Mouse (Mus musculus) G1E (cell line): ENCODE measurements around the gene Atp2b2. TPM values are rescaled to one million over a fixed set of nuclear protein-coding genes. Genes with fewer than 3 reads are reported as not detected.
A peak's percentile ranks its signal among the peaks of the same experiment; 100 is the strongest.

ENCODE experiments used
- ATAC-seq: 2 replicates; pipeline ENCODE4 v1.8.0; 2016; ENCODE audit warnings: mild to moderate bottlenecking; ENCODE audit not compliant: insufficient number of reproducible peaks, poor library complexity, low FRiP score, severe bottlenecking; ENCODE audit errors: extremely low read depth
- DNase-seq: peaks from one replicate; pipeline ENCODE4 v3.0.0; 2012; ENCODE audit warnings: low spot score
- H3K27me3 ChIP-seq: 2 replicates; pipeline ENCODE4 v1.6.1; 2012; ENCODE audit warnings: mild to moderate bottlenecking, low read length, inconsistent platforms; ENCODE audit not compliant: insufficient read depth
- H3K36me3 ChIP-seq: replicated peaks from 2 replicates; pipeline ENCODE3; 2012; ENCODE audit warnings: mild to moderate bottlenecking, inconsistent platforms
- H3K4me1 ChIP-seq: 2 replicates; pipeline ENCODE4 v1.6.1; 2012; ENCODE audit warnings: low read depth, low read length, inconsistent platforms, mixed read lengths; ENCODE audit not compliant: insufficient read depth
- H3K4me3 ChIP-seq: 2 replicates; pipeline ENCODE4 v1.5.1; 2012; ENCODE audit warnings: low read depth, mild to moderate bottlenecking, inconsistent platforms, low read length, moderate library complexity, mixed read lengths
- H3K9me3 ChIP-seq: replicated peaks from 2 replicates; pipeline ENCODE4 v1.6.1; 2012; ENCODE audit warnings: inconsistent platforms
- CTCF ChIP-seq: IDR thresholded peaks from 2 replicates; pipeline ENCODE4 v1.5.1; 2012; ENCODE audit warnings: low read depth, low read length, inconsistent platforms, mixed read lengths
- GATA1 ChIP-seq: IDR thresholded peaks from 2 replicates; pipeline ENCODE4 v1.6.1; 2012; ENCODE audit warnings: borderline replicate concordance, low read length, inconsistent platforms, mixed read lengths
- GATA2 ChIP-seq: IDR thresholded peaks from 2 replicates; pipeline ENCODE4 v1.6.1; 2012; ENCODE audit warnings: low read depth, low read length, inconsistent platforms, borderline replicate concordance
- POLR2AphosphoS5 ChIP-seq: IDR thresholded peaks from 2 replicates; pipeline ENCODE4 v1.6.1; 2012; ENCODE audit warnings: low read depth, low read length, inconsistent platforms; ENCODE audit not compliant: insufficient replicate concordance
- TAL1 ChIP-seq: conservative IDR thresholded peaks from 2 replicates; pipeline ENCODE4 v1.6.1; 2012; ENCODE audit warnings: low read depth, low read length, inconsistent platforms, mixed read lengths
- polyA plus RNA-seq: library from polyadenylated mRNA; stranded (reverse); fragments of >175 nt; gene quantifications from 2 replicates; pipeline ENCODE4 v1.2.3, GENCODE M21; 2012
- total RNA-seq, 2 experiments: library from RNA; stranded (forward) in 1 of 2; stranded (reverse) in 1 of 2; fragments of 200-1000 nt in 1 of 2; fragments of >200 nt in 1 of 2; fragmentation: Nextera tagmentation in 1 of 2; gene quantifications; 2 replicates each; pipeline ENCODE4 v1.2.3; 2014 to 2017

Gene Atp2b2
- total and polyA plus RNA-seq, 3 experiments: 0.22 TPM; not detected in 2

GRCm38 (mm10) chr6:113743111-113743510 lies 299.3 kb downstream of the Atp2b2 start:
- H3K4me3 ChIP-seq: no peak overlapping the region
- H3K27me3 ChIP-seq: peaks cover 5% of the 10 kb centered on the region
- H3K4me1 ChIP-seq: peaks cover 24% of the 10 kb centered on the region
- no peak for DNase-seq
- peaks cover 11% of the 10 kb centered on the region for H3K36me3 ChIP-seq
- ATAC-seq: no peak
- TF ChIP-seq TAL1 (no peak), CTCF (no peak), POLR2AphosphoS5 (no peak), GATA2 (no peak), GATA1 (no peak)
- no peaks in the 10 kb centered on the region for H3K9me3 ChIP-seq

GRCm38 (mm10) chr6:113742321-113742720 lies 300.1 kb downstream of the Atp2b2 start:
- H3K4me3 ChIP-seq: no peak overlapping the region
- peaks cover 19% of the 10 kb centered on the region for H3K36me3 ChIP-seq
- DNase-seq: no peak
- H3K4me1 ChIP-seq: peaks cover 24% of the 10 kb centered on the region
- no peak for ATAC-seq
- TF ChIP-seq CTCF: no peak
- no peak for TF ChIP-seq GATA2
- no peak for TF ChIP-seq POLR2AphosphoS5
- no peak for TF ChIP-seq TAL1
- TF ChIP-seq GATA1: no peak
- no peaks in the 10 kb centered on the region for H3K9me3 ChIP-seq
- H3K27me3 ChIP-seq: peaks cover 4% of the 10 kb centered on the region

GRCm38 (mm10) chr6:113741425-113741824 lies 301.0 kb downstream of the Atp2b2 start:
- Histone ChIP-seq H3K27me3 (peaks cover 2% of the 10 kb centered on the region), H3K9me3 (no peaks in the 10 kb centered on the region), H3K4me3 (no peak overlapping the region), H3K4me1 (peaks cover 26% of the 10 kb centered on the region), H3K36me3 (peaks cover 27% of the 10 kb centered on the region)
- TF ChIP-seq POLR2AphosphoS5: no peak
- no peak for TF ChIP-seq GATA2
- no peak for TF ChIP-seq CTCF
- no peak for TF ChIP-seq GATA1
- TF ChIP-seq TAL1: no peak
- no peak for DNase-seq
- ATAC-seq: no peak

- Histone ChIP-seq H3K9me3 (no peaks in the 10 kb centered on the region), H3K27me3 (peaks cover 2% of the 10 kb centered on the region), H3K4me3 (peak within 1 kb of the TSS; percentile 79), H3K36me3 (peaks cover 36% of the 10 kb centered on the region), H3K4me1 (peaks cover 26% of the 10 kb centered on the region)
- peak; percentile 94 for ATAC-seq
- TF ChIP-seq POLR2AphosphoS5 (no peak), CTCF (no peak), GATA1 (no peak), GATA2 (no peak), TAL1 (no peak)
- peak; percentile 74 for DNase-seq
Measured at GRCm38 (mm10) chr6:113740236-113741217, 301.9 kb downstream of the Atp2b2 start, which contains the start of gene Sec13. Gene Sec13 (minus strand): TSS chr6:113740743.

GRCm38 (mm10) chr6:113737318-113738046 lies 304.9 kb downstream of the Atp2b2 start:
- no peak for TF ChIP-seq CTCF
- TF ChIP-seq POLR2AphosphoS5: no peak
- TF ChIP-seq GATA1: no peak
- no peak for TF ChIP-seq GATA2
- TF ChIP-seq TAL1: no peak
- Histone ChIP-seq H3K4me3 (no peak overlapping the region), H3K4me1 (peaks cover 26% of the 10 kb centered on the region), H3K27me3 (no peaks in the 10 kb centered on the region), H3K36me3 (peaks cover 66% of the 10 kb centered on the region), H3K9me3 (no peaks in the 10 kb centered on the region)
- ATAC-seq (no peak), DNase-seq (no peak)

GRCm38 (mm10) chr6:113731296-113731695 lies 311.1 kb downstream of the Atp2b2 start:
- no peaks in the 10 kb centered on the region for H3K9me3 ChIP-seq
- DNase-seq (no peak), ATAC-seq (no peak)
- no peaks in the 10 kb centered on the region for H3K27me3 ChIP-seq
- H3K4me1 ChIP-seq: peaks cover 5% of the 10 kb centered on the region; the same call in 1 of the 2 replicates
- TF ChIP-seq GATA1 (no peak), CTCF (no peak), POLR2AphosphoS5 (no peak), TAL1 (no peak), GATA2 (no peak)
- peaks cover 100% of the 10 kb centered on the region for H3K36me3 ChIP-seq
- no peak overlapping the region for H3K4me3 ChIP-seq
